Mouse (Mus musculus) layer of hippocampus, adult 6 months (tissue): ENCODE data around the gene Nxf7. TPM values are rescaled to one million over a fixed set of nuclear protein-coding genes. Genes with fewer than 3 reads are reported as not detected.

ENCODE experiments used
- long read RNA-seq, 2 experiments: library from polyadenylated mRNA; unstranded; transcript quantifications; one replicate each; pipeline ENCODE4 v2.0.0; 2019 to 2020
- polyA plus RNA-seq: library from polyadenylated mRNA; unstranded; fragments of <200 nt; fragmentation: Nextera tagmentation; gene quantifications from 2 replicates; pipeline ENCODE4 v1.2.3, GENCODE M21; 2021

Nxf7 gene
- polyA plus RNA-seq = not detected in 2 replicates
- long read RNA-seq, experiment 1 = 0 reads
- long read RNA-seq, experiment 2 = 0 reads

GRCm38 (mm10) chrX:135598677-135599076 is at the start of gene Nxf7:
Nxf7 (minus strand) TSS chrX:135598777.

GRCm38 (mm10) chrX:135627605-135628004 is 29.0 kb upstream of the Nxf7 start, which contains the start of gene Prame:
Prame (minus strand) TSS chrX:135627705.

Other genes starting within 250 kb of the Nxf7 start
- not detected in 2 replicates for gene Gm5128, start 225.5 kb downstream of the Nxf7 start, polyA plus RNA-seq
- not detected in 2 replicates for gene Gm7903, start 164.9 kb downstream of the Nxf7 start, polyA plus RNA-seq
- not detected in 2 replicates for gene AV320801, start 104.2 kb downstream of the Nxf7 start, polyA plus RNA-seq
- gene Prame, start 28.9 kb upstream of the Nxf7 start, polyA plus RNA-seq = not detected in 2 replicates
- not detected in 2 replicates for gene Tcp11x2, start 95.0 kb upstream of the Nxf7 start, polyA plus RNA-seq
- not detected in 2 replicates for gene Tmsb15a, start 126.5 kb upstream of the Nxf7 start, polyA plus RNA-seq
- gene Armcx5, start 144.0 kb upstream of the Nxf7 start, polyA plus RNA-seq = 15.8 and 19.0 TPM in 2 replicates
- 57.1 and 66.4 TPM in 2 replicates for gene Gprasp1, start 144.0 kb upstream of the Nxf7 start, polyA plus RNA-seq
- 36.4 and 36.9 TPM in 2 replicates for gene Bhlhb9, start 198.8 kb upstream of the Nxf7 start, polyA plus RNA-seq
- 45.4 and 55.5 TPM in 2 replicates for gene Gprasp2, start 240.3 kb upstream of the Nxf7 start, polyA plus RNA-seq